In the genomic region with DNA sequence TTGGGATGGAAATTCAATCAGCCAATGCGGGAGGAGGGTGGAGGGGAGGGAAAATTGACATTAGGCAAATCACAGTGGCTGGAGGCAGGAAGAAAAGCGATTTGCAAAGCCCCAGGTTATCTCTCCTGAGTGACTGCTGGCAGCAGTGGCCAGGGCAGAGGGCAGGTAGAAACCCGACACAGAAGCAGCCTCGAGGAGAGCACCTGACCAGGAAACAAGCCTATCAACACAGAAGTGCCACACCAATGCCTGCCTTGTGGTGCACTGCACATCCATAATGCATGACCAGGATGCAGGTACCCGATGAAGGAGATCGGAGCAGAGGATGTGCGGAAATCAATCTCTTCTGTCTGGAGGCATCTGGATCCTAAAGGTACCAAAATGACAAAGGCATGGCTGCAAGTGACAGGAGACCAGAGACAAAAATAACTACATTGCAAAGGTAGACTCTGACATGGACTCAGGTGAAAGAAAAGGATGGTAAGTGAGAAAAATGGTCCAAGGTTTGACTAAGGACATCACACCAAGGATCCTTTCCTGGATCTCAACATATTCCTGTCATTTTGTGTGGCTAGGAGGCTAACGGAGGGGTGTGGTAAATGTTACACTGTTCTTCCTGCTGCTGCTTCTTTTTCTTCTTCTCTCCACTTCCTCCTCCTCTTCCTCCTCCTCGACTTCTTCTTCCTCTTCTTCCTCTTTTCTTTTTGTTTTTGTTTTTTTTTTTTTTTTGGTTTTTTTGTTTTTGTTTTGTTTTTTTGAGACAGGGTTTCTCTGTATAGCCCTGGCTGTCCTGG, we compare ENCODE assay signal across 13 mouse cellular contexts.
"Had no signal": no experiment of that assay in that cellular context is flagged by ENCODE, and none has a peak within 500 bp of the region (broad histone marks: within the 10 kb centered on the region; RNA-seq: fewer than 3 reads in every experiment).

No protein-coding gene starts in this region.

- H3K4me2 ChIP-seq: liver, embryonic 11.5 days; liver, embryonic 15.5 days; midbrain, embryonic 11.5 days had no signal

- ATAC-seq: lung, postnatal 0 days had no signal

- H3K9ac ChIP-seq: liver, embryonic 15.5 days had no signal

- H3K9me3 ChIP-seq: limb, embryonic 10.5 days; liver, embryonic 15.5 days had no signal

- DNase-seq: kidney, postnatal 10 days; kidney, postnatal 4 days; lung, adult 2 months; lung, postnatal 36 days; right cerebral cortex, adult 18-20 months; right cerebral cortex, postnatal 25 days; thymus, postnatal 4 days had no signal

- H3K27ac ChIP-seq: limb, embryonic 10.5 days; liver, embryonic 15.5 days had no signal

- H3K4me3 ChIP-seq: limb, embryonic 10.5 days; liver, embryonic 15.5 days; megakaryocyte, embryonic 14.5 days had no signal

- H3K36me3 ChIP-seq: limb, embryonic 10.5 days; liver, embryonic 15.5 days had no signal

- H3K27me3 ChIP-seq: liver, embryonic 15.5 days; megakaryocyte, embryonic 14.5 days had no signal
